Mouse (Mus musculus): ENCODE measurements around the gene Spocd1. TPM values are rescaled to one million over a fixed set of nuclear protein-coding genes. Genes with fewer than 3 reads are reported as not detected.

Spocd1 gene
- not detected for polyA plus RNA-seq (2017; shearing (Covaris generic))

DNA sequence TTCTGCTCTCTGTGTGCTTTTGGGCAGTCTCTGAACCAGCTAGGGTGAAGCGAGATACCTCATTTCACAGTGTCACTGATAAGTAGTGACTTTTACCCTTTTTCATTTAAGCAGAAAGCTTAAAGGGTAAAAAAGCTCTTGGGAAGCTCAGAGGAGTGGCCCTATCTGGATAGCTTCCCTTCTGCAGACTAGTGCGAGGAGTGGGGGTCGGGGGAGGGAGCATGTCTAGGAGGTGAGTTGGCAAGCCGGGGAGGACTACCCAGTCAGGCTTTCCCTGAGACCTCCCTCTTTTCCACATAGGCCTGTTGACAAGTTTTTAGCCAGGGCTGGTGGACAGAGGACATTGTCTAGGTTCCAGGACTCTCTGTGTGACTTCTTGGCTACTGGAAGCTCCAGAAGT lies at the start of gene Spocd1:
Gene Spocd1, plus strand, starts transcription at position 301 of the 400 bp plus-strand sequence.

GRCm38 (mm10) chr4:129984421-129985061 lies 55.5 kb downstream of the Spocd1 start, which contains the start of gene Adgrb2:
Gene Adgrb2, plus strand, starts transcription at chr4:129984870.

Other genes with a start within 250 kb of the Spocd1 start
- 10 to 100 TPM; 24.1 to 26.0 TPM for gene Tmem39b, start 232.4 kb upstream of the Spocd1 start, polyA plus RNA-seq (2017; shearing (Covaris generic))
- 100 to 1,000 TPM; 139 to 167 TPM for gene Khdrbs1, start 186.9 kb upstream of the Spocd1 start, polyA plus RNA-seq (2017; shearing (Covaris generic))
- gene Ptp4a2, start 118.0 kb upstream of the Spocd1 start, polyA plus RNA-seq (2017; shearing (Covaris generic)): 100 to 1,000 TPM; 488 to 498 TPM
- under 1 TPM in 1 of 2 experiments, not detected in 1; 0.45 TPM for gene Adgrb2, start 55.6 kb downstream of the Spocd1 start, polyA plus RNA-seq (2017; shearing (Covaris generic))
- under 1 TPM; 0.20 to 0.49 TPM for gene Col16a1, start 118.6 kb downstream of the Spocd1 start, polyA plus RNA-seq (2017; shearing (Covaris generic))
- gene Pef1, start 173.3 kb downstream of the Spocd1 start, polyA plus RNA-seq (2017; shearing (Covaris generic)): 10 to 100 TPM; 57.2 to 69.0 TPM
- not detected for gene Hcrtr1, start 210.1 kb downstream of the Spocd1 start, polyA plus RNA-seq (2017; shearing (Covaris generic))
- not detected for gene Tinagl1, start 245.9 kb downstream of the Spocd1 start, polyA plus RNA-seq (2017; shearing (Covaris generic))